Mouse (Mus musculus): ENCODE measurements around the gene Sept11. TPM values are rescaled to one million over a fixed set of nuclear protein-coding genes. Genes with fewer than 3 reads are reported as not detected.

Gene Sept11
- polyA plus RNA-seq, 1 experiment from 2014 or later: 176 TPM

DNA sequence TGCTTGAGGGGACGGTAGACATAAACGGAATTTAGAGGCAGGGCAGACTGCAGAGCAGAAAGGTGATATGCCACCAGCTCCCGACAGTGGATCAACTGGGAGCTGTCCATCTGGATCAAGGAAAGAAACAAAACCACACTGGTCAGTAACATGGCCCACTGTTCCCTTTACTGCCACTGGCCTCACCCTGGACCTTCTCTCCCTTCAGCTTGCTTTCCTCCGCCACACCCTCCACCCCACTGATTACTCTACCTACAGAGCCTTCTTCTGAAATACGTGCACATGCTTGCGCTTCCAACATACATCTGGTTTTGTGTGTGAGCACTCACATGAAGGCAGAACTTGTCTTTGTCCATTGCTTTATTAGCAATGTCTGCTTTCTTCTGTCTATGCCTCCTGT, 90.1 kb downstream of the Sept11 start:
- H3K4me1 ChIP-seq (ENCODE audit: control insufficient read depth, insufficient read depth, low read length): no peaks in the 10 kb centered on the region
- no peak for ATAC-seq (ENCODE audit: insufficient number of reproducible peaks, insufficient read depth, low FRiP score, low read depth)
- H3K9me3 ChIP-seq (ENCODE audit: control insufficient read depth, low read depth, low read length): no peaks in the 10 kb centered on the region
- H3K4me3 ChIP-seq (ENCODE audit: low read depth, low read length): no peak overlapping the region
- no peaks in the 10 kb centered on the region for H3K27me3 ChIP-seq (ENCODE audit: control insufficient read depth, insufficient read depth, low read length)
- WGBS: 77% methylated on average over 6 of the region's 6 CpGs
- H3K27ac ChIP-seq (ENCODE audit: low read length): no peak overlapping the region; the same call in 1 of the 2 replicates
- H3K36me3 ChIP-seq (ENCODE audit: control insufficient read depth, insufficient read depth, low read length): peaks cover 52% of the 10 kb centered on the region
- no peak overlapping the region for H3K9ac ChIP-seq (replicated peaks; ENCODE audit: low read depth, low read length)
- no peak overlapping the region for H3K4me2 ChIP-seq (replicated peaks; ENCODE audit: low read depth, low read length)

DNA sequence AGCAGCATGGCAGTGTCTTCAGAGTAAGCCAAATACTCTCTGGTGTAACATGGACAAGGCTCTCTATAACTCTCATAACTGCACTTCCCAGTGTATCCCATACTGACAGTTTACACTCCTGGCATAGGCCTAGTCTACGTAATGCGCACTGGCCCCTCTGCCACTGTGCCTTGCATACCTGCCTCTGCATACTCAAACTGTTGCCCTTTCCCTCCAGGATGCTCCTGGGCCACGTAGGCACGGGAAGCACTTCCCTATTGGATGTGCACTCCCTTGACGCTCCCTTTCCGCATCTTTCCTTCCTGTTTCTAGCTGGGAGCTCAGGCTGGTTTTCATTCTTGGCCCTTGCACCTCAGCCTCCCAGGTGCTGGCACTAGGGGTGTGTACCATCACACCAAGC, 91.3 kb downstream of the Sept11 start:
- H3K4me3 ChIP-seq (ENCODE audit: low read depth, low read length): no peak overlapping the region
- H3K9ac ChIP-seq (replicated peaks; ENCODE audit: low read depth, low read length): no peak overlapping the region
- 86% methylated on average over 6 of the region's 6 CpGs for WGBS
- H3K9me3 ChIP-seq (ENCODE audit: control insufficient read depth, low read depth, low read length): no peaks in the 10 kb centered on the region
- no peak overlapping the region for H3K27ac ChIP-seq (ENCODE audit: low read length)
- H3K27me3 ChIP-seq (ENCODE audit: control insufficient read depth, insufficient read depth, low read length): no peaks in the 10 kb centered on the region
- no peak for ATAC-seq (ENCODE audit: insufficient number of reproducible peaks, insufficient read depth, low FRiP score, low read depth)
- no peak overlapping the region for H3K4me2 ChIP-seq (replicated peaks; ENCODE audit: low read depth, low read length)
- no peaks in the 10 kb centered on the region for H3K4me1 ChIP-seq (ENCODE audit: control insufficient read depth, insufficient read depth, low read length)
- peaks cover 59% of the 10 kb centered on the region for H3K36me3 ChIP-seq (ENCODE audit: control insufficient read depth, insufficient read depth, low read length)

DNA sequence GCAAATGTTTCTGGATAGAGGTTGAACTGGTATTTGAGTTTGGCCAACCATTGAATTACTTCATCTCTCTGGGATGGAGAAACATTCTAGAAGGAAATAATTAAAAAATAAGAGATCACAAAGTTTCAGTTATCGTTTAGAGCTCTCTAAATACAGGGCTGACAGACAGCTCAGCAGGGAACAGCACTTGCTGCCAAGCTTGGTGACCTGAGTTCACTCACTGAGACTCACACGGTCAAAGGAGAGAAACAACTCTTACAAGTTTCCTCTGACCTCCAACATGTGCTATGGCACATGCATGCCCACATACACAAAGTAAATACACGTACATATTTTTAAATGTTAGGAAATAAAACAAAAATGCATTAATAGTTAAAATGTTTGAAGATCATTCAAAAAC, 96.4 kb downstream of the Sept11 start:
- Histone ChIP-seq H3K4me2 (replicated peaks; ENCODE audit: low read depth, low read length) (no peak overlapping the region), H3K9me3 (ENCODE audit: control insufficient read depth, low read depth, low read length) (no peaks in the 10 kb centered on the region), H3K4me1 (ENCODE audit: control insufficient read depth, insufficient read depth, low read length) (no peaks in the 10 kb centered on the region), H3K36me3 (ENCODE audit: control insufficient read depth, insufficient read depth, low read length) (peaks cover 40% of the 10 kb centered on the region), H3K4me3 (ENCODE audit: low read depth, low read length) (no peak overlapping the region), H3K27me3 (ENCODE audit: control insufficient read depth, insufficient read depth, low read length) (no peaks in the 10 kb centered on the region), H3K27ac (ENCODE audit: low read length) (no peak overlapping the region), H3K9ac (replicated peaks; ENCODE audit: low read depth, low read length) (no peak overlapping the region)
- WGBS: 82% methylated on average over 3 of the region's 3 CpGs
- no peak for ATAC-seq (ENCODE audit: insufficient number of reproducible peaks, insufficient read depth, low FRiP score, low read depth)

DNA sequence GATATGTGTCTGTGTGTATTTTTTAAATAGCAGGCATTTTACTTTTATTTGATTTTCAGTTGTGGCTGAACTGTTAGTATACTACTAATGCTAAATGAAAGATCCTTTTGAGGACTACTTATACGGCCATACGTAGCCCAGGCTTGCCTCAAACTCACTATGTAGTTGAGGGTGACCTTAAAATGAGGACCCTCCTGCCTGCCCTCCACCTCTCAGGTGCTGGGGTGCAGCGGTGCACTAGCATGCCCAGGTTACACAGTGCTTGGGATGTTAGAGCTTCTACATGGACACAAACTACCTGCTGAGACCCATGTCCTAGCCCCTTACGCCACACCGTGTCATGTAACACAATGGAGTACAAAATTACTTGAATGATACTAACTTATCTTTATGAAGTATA, 97.2 kb downstream of the Sept11 start:
- Histone ChIP-seq H3K36me3 (ENCODE audit: control insufficient read depth, insufficient read depth, low read length) (peaks cover 39% of the 10 kb centered on the region), H3K9me3 (ENCODE audit: control insufficient read depth, low read depth, low read length) (no peaks in the 10 kb centered on the region), H3K4me2 (replicated peaks; ENCODE audit: low read depth, low read length) (no peak overlapping the region), H3K4me3 (ENCODE audit: low read depth, low read length) (no peak overlapping the region), H3K27ac (ENCODE audit: low read length) (no peak overlapping the region), H3K4me1 (ENCODE audit: control insufficient read depth, insufficient read depth, low read length) (no peaks in the 10 kb centered on the region), H3K9ac (replicated peaks; ENCODE audit: low read depth, low read length) (no peak overlapping the region), H3K27me3 (ENCODE audit: control insufficient read depth, insufficient read depth, low read length) (no peaks in the 10 kb centered on the region)
- ATAC-seq (ENCODE audit: insufficient number of reproducible peaks, insufficient read depth, low FRiP score, low read depth): no peak
- 92% methylated on average over 5 of the region's 5 CpGs for WGBS

DNA sequence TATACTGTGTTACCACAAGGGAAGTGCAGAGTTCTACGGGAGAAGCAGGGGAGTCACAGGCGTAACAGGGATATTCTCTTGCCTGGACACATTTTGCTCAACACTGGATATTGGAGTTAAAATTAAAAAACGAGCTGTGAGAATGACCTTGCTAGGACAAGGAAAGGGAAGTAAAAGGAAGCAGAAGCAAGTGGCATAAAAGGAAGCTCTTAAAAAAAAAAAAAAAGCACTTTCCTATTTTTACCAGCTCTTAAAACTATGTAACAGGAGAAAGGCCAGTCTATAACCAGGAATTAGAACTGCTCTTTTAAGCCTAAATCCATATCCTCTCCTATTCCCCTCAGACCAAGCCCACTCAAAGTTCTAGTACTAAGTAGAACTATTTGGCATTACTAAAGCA, 105.0 kb downstream of the Sept11 start:
- Histone ChIP-seq H3K9ac (replicated peaks; ENCODE audit: low read depth, low read length) (no peak overlapping the region), H3K27me3 (ENCODE audit: control insufficient read depth, insufficient read depth, low read length) (no peaks in the 10 kb centered on the region), H3K4me2 (replicated peaks; ENCODE audit: low read depth, low read length) (no peak overlapping the region), H3K4me3 (ENCODE audit: low read depth, low read length) (no peak overlapping the region), H3K36me3 (ENCODE audit: control insufficient read depth, insufficient read depth, low read length) (peaks cover 38% of the 10 kb centered on the region), H3K27ac (ENCODE audit: low read length) (no peak overlapping the region), H3K4me1 (ENCODE audit: control insufficient read depth, insufficient read depth, low read length) (no peaks in the 10 kb centered on the region), H3K9me3 (ENCODE audit: control insufficient read depth, low read depth, low read length) (no peaks in the 10 kb centered on the region)
- WGBS: 78% methylated on average over 3 of the region's 3 CpGs
- no peak for ATAC-seq (ENCODE audit: insufficient number of reproducible peaks, insufficient read depth, low FRiP score, low read depth)

DNA sequence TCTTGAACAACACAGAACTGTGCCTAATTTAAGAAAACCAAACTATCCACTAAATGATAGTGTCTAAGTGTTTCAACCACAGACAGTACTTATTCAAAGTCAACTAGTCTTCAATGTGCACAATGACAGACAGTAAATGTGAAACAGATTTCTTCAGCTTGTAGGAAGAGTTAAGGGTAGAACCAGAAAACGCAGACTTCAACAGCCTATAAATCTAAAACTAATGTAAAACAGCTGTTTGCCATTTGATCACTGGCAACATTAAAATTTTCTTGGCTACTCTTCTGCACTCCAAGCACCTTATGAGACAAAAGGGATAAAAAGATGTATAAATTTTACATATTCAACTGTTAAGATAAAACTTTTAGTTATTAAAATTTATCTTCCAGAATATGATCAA, 107.9 kb downstream of the Sept11 start:
- peaks cover 29% of the 10 kb centered on the region for H3K36me3 ChIP-seq (ENCODE audit: control insufficient read depth, insufficient read depth, low read length)

DNA sequence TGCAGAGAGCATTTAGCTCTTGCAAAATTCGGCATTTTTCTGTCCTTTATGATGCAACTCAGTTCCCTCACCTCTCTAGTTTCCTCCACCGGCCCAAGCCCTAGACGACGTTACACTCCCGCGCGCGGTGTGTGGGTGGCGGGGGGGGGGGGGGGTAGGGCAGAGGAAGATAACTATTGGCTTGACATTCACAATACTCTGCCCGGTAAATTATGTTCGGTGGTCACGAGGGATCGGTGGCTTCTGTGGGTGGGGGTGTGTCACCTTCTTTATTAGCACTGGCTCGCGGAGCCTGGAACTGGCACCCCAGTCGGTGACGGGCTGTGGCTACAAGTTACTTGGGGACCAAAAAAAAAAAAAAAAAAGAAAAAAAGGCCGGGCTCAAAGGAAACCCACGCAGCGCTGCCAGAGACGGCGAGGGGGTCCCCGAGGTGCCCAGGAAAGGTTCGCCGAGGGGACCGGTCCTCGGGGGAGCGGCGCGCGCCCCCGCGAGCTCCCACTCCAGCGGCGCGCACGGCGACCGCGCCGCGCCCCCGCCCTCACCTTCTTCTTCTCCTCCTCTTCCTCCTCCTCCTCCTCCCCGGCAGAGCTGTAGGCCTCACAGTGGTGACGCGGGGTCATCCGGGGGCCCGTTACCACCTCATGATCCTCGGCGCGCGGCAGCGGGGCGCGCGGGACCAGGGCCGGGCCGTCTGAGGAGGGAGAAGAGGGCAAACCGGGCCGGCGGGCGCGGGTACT, 112.3 kb downstream of the Sept11 start:
- peaks cover 10% of the 10 kb centered on the region; the same call in 1 of the 2 replicates for H3K36me3 ChIP-seq (ENCODE audit: control insufficient read depth, insufficient read depth, low read length)
- H3K9me3 ChIP-seq (ENCODE audit: control insufficient read depth, low read depth, low read length): no peaks in the 10 kb centered on the region
- H3K4me2 ChIP-seq (replicated peaks; ENCODE audit: low read depth, low read length): peak overlapping the region; percentile 88
- under 1% methylated on average over 60 of the region's 63 CpGs for WGBS
- H3K4me3 ChIP-seq (ENCODE audit: low read depth, low read length): peak overlapping the region; percentile 90
- peak overlapping the region; percentile 82 for H3K9ac ChIP-seq (replicated peaks; ENCODE audit: low read depth, low read length)
- H3K27me3 ChIP-seq (ENCODE audit: control insufficient read depth, insufficient read depth, low read length): no peaks in the 10 kb centered on the region
- ATAC-seq (ENCODE audit: insufficient number of reproducible peaks, insufficient read depth, low FRiP score, low read depth): peak; percentile 43; the same call in 1 of the 2 replicates
- peak overlapping the region; percentile 90 for H3K27ac ChIP-seq (ENCODE audit: low read length)
- 0 out of 2 replicates have a peak, but pooled peaks cover 2% of the 10 kb centered on the region for H3K4me1 ChIP-seq (ENCODE audit: control insufficient read depth, insufficient read depth, low read length)

More for the DNA sequence above, 107.9 kb downstream of the Sept11 start:
- H3K4me3 ChIP-seq (ENCODE audit: low read depth, low read length): no peak overlapping the region
- no peak for ATAC-seq (ENCODE audit: insufficient number of reproducible peaks, insufficient read depth, low FRiP score, low read depth)
- H3K27me3 ChIP-seq (ENCODE audit: control insufficient read depth, insufficient read depth, low read length): no peaks in the 10 kb centered on the region
- WGBS: 62% methylated on average over 1 of the region's 1 CpGs
- no peak overlapping the region for H3K27ac ChIP-seq (ENCODE audit: low read length)
- no peak overlapping the region for H3K4me2 ChIP-seq (replicated peaks; ENCODE audit: low read depth, low read length)
- H3K9me3 ChIP-seq (ENCODE audit: control insufficient read depth, low read depth, low read length): no peaks in the 10 kb centered on the region
- H3K4me1 ChIP-seq (ENCODE audit: control insufficient read depth, insufficient read depth, low read length): 0 out of 2 replicates have a peak, but pooled peaks cover 2% of the 10 kb centered on the region
- H3K9ac ChIP-seq (replicated peaks; ENCODE audit: low read depth, low read length): no peak overlapping the region

DNA sequence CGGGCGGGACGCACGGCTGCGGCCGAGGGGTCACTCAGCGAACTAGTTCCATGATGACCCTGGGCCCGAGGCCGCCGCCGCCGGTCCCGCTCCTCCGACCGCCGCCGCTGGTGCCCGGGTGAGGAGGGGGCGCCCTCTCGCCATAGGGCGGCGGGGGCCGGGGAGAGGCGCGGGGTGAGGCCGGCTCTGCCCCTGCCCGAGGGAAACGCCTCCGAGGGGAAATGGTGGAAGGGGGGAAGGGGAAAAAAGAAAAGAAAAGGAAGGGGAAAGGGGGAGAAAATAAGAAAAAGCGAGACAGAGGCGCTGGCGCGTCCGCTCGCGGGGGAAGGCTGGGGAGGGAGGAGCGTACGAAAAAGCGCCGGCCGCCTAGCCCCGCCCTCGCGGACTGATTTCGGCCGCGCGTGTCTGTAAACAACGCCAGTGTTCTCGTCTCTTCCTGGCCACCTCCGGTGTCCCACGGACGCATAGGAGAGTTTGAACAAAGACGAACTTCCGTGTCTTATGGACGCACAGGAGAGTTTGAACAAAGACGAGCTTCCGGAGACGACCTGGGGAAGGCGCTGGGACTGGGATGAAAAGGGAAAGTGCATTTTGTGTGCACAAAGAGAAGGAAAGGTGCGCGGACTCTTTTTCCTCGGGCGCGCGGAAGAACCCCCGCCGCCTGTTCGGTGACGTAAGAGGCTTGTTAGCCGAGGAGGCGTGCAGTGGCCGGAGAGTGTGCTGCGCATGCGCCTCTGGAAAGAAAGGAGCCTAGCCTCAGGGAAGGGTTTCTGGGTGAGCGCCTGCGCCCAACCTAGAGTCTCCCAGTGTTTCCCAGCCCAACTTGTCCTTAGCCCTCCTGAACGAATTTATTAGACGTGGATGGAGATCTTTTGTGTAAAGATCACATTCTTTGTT, 113.1 kb downstream of the Sept11 start, which contains the start of the genes Ccni and 2010109A12Rik:
Ccni (minus strand) TSS at position 387 of the 897 bp plus-strand sequence.
2010109A12Rik (plus strand) TSS at position 410 of the 897 bp plus-strand sequence.
- H3K27ac ChIP-seq (ENCODE audit: low read length): peak within 1 kb of the TSS; percentile 90
- peak; percentile 97 for ATAC-seq (ENCODE audit: insufficient number of reproducible peaks, insufficient read depth, low FRiP score, low read depth)
- peak within 1 kb of the TSS; percentile 90 for H3K4me3 ChIP-seq (ENCODE audit: low read depth, low read length)
- H3K9ac ChIP-seq (replicated peaks; ENCODE audit: low read depth, low read length): peak within 1 kb of the TSS; percentile 82
- H3K4me1 ChIP-seq (ENCODE audit: control insufficient read depth, insufficient read depth, low read length): 0 out of 2 replicates have a peak, but pooled peaks cover 2% of the 10 kb centered on the region
- H3K4me2 ChIP-seq (replicated peaks; ENCODE audit: low read depth, low read length): peak within 1 kb of the TSS; percentile 88
- H3K27me3 ChIP-seq (ENCODE audit: control insufficient read depth, insufficient read depth, low read length): no peaks in the 10 kb centered on the region
- no peaks in the 10 kb centered on the region for H3K9me3 ChIP-seq (ENCODE audit: control insufficient read depth, low read depth, low read length)
- peaks cover 7% of the 10 kb centered on the region; the same call in 1 of the 2 replicates for H3K36me3 ChIP-seq (ENCODE audit: control insufficient read depth, insufficient read depth, low read length)
- WGBS: under 1% methylated on average over 78 of the region's 79 CpGs
